In genomic region chr12:65428214-65428981, GRCm38 (mm10) we compare ENCODE assay signal across 12 mouse cellular contexts.
DNase-seq lines count a peak whose midpoint lies in the region; ATAC-seq and TF ChIP-seq lines count a peak whose summit lies in the region.
"Had no signal": no experiment of that assay in that cellular context is flagged by ENCODE, and none has a peak within 500 bp of the region (broad histone marks: within the 10 kb centered on the region; RNA-seq: fewer than 3 reads in every experiment).

No protein-coding gene starts in this region.

- 41% methylated on average over 23 of the region's 23 CpGs for WGBS in forebrain, embryonic 15.5 days
- 29% methylated on average over 23 of the region's 23 CpGs for WGBS in limb, embryonic 14.5 days

- no peak for TF ChIP-seq CTCF in testis, adult 2 months (IDR thresholded peaks at IDR 0.05; ENCODE audit: control insufficient read depth, insufficient read depth, insufficient replicate concordance, low read depth, low read length)

- no peak overlapping the region for H3K27ac ChIP-seq in testis, adult 2 months (ENCODE audit: control insufficient read depth, insufficient read depth, low read depth, low read length)
- no peak overlapping the region for H3K27ac ChIP-seq in forebrain, embryonic 15.5 days (replicated peaks)
- H3K27ac ChIP-seq in limb, embryonic 14.5 days (replicated peaks; ENCODE audit: low read depth, low read length) = no peak overlapping the region

- no peaks in the 10 kb centered on the region for H3K9me3 ChIP-seq in forebrain, embryonic 15.5 days
- no peaks in the 10 kb centered on the region for H3K9me3 ChIP-seq in limb, embryonic 14.5 days (ENCODE audit: control insufficient read depth, low read length)

- H3K4me3 ChIP-seq in testis, adult 2 months (ENCODE audit: control insufficient read depth, low read depth, low read length) = peak overlapping the region; percentile 43; the same call in 1 of the 2 replicates
- H3K4me3 ChIP-seq in forebrain, embryonic 15.5 days = no peak overlapping the region
- H3K4me3 ChIP-seq in limb, embryonic 14.5 days (replicated peaks; ENCODE audit: low read length) = peak overlapping the region; percentile 5

- no peak; the same call in 1 of the 2 replicates for ATAC-seq in forebrain, embryonic 15.5 days (replicated peaks)
- peak; percentile 26; the same call in 1 of the 2 replicates for ATAC-seq in limb, embryonic 14.5 days (ENCODE audit: low FRiP score, low read depth)
- ATAC-seq: intestine, embryonic 16.5 days had no signal

- intact Hi-C loops in left cerebral cortex, postnatal 10 days (cut with DNase I) = no loop called here

- no peaks in the 10 kb centered on the region for H3K36me3 ChIP-seq in testis, adult 2 months (ENCODE audit: control insufficient read depth, insufficient read depth, low read length)
- H3K36me3 ChIP-seq in forebrain, embryonic 15.5 days = no peaks in the 10 kb centered on the region
- no peaks in the 10 kb centered on the region for H3K36me3 ChIP-seq in limb, embryonic 14.5 days (ENCODE audit: control insufficient read depth, insufficient read depth, low read length)

- no peak overlapping the region for H3K9ac ChIP-seq in forebrain, embryonic 15.5 days (replicated peaks)
- H3K9ac ChIP-seq in limb, embryonic 14.5 days (ENCODE audit: low read depth, low read length, severe bottlenecking) = peak overlapping the region; percentile 41; the same call in 1 of the 2 replicates

- DNase-seq in testis, postnatal 14 days (ENCODE audit: low spot score) = no peak
- no peak for DNase-seq in limb, embryonic 14.5 days (ENCODE audit: low spot score)
- DNase-seq in urinary bladder, postnatal 4 days (ENCODE audit: low spot score in 2 of 2) = no peak
- no peak for DNase-seq in left cerebral cortex, postnatal 10 days (ENCODE audit: extremely low spot score in 1 of 2, low spot score in 2 of 2)
- no peak for DNase-seq in left cerebral cortex, adult 8-10 months (ENCODE audit: low spot score in 2 of 2)
- no peak for DNase-seq in spleen, postnatal 36 days (ENCODE audit: low spot score in 2 of 2)
- DNase-seq: cerebellum, postnatal 36 days; gastrocnemius, postnatal 25 days; lung, postnatal 36 days had no signal

- no peak for TF ChIP-seq POLR2A in testis, adult 2 months (IDR thresholded peaks at IDR 0.05; ENCODE audit: control insufficient read depth, low read depth, low read length)
- TF ChIP-seq POLR2A in limb, embryonic 14.5 days (IDR thresholded peaks at IDR 0.05; ENCODE audit: borderline replicate concordance, extremely low read depth, insufficient read depth, insufficient read length) = no peak

- H3K27me3 ChIP-seq in testis, adult 2 months (ENCODE audit: control insufficient read depth, insufficient read depth, low read length) = no peaks in the 10 kb centered on the region
- H3K27me3 ChIP-seq in forebrain, embryonic 15.5 days = no peaks in the 10 kb centered on the region
- no peaks in the 10 kb centered on the region for H3K27me3 ChIP-seq in limb, embryonic 14.5 days (ENCODE audit: control insufficient read depth, insufficient read depth, low read length)

- no peaks in the 10 kb centered on the region for H3K4me1 ChIP-seq in testis, adult 2 months (ENCODE audit: control insufficient read depth, insufficient read depth, low read length)
- H3K4me1 ChIP-seq in forebrain, embryonic 15.5 days = 0 out of 2 replicates have a peak, but pooled peaks cover 10% of the 10 kb centered on the region
- H3K4me1 ChIP-seq in limb, embryonic 14.5 days (ENCODE audit: control insufficient read depth, insufficient read depth, low read length) = peaks cover 11% of the 10 kb centered on the region; the same call in 1 of the 2 replicates

- peak overlapping the region; percentile 14 for H3K4me2 ChIP-seq in forebrain, embryonic 15.5 days (replicated peaks)
- peak overlapping the region; percentile 39 for H3K4me2 ChIP-seq in limb, embryonic 14.5 days (replicated peaks; ENCODE audit: low read depth, low read length, severe bottlenecking)
